Mouse (Mus musculus) E14TG2a.4 (cell line): ENCODE data around the gene Ccdc116.

Source experiments
- H3K27me3 ChIP-seq: 2 replicates; pipeline ENCODE4 v1.6.1; 2014; ENCODE audit warnings: low read length, control low read depth; ENCODE audit not compliant: insufficient read depth
- H3K36me3 ChIP-seq: 2 replicates; pipeline ENCODE4 v1.6.1; 2014; ENCODE audit warnings: low read length, control low read depth; ENCODE audit not compliant: insufficient read depth
- H3K4me1 ChIP-seq: replicated peaks from 2 replicates; pipeline ENCODE4 v1.6.1; 2014; ENCODE audit warnings: low read depth, low read length, control low read depth
- H3K4me3 ChIP-seq: replicated peaks from 2 replicates; pipeline ENCODE4 v1.5.1; 2014; ENCODE audit warnings: mild to moderate bottlenecking, low read length
- H3K9me3 ChIP-seq: 2 replicates; pipeline ENCODE4 v1.6.1; 2014; ENCODE audit warnings: low read length, control low read depth
- CTCF ChIP-seq: conservative IDR thresholded peaks from 2 replicates; pipeline ENCODE4 v1.5.1; 2014; ENCODE audit warnings: low read length
- NANOG ChIP-seq: IDR thresholded peaks from 2 replicates; pipeline ENCODE4 v1.6.1; 2014; ENCODE audit warnings: borderline replicate concordance, low read length, mixed read lengths
- POU5F1 ChIP-seq: IDR thresholded peaks from 2 replicates; pipeline ENCODE4 v1.6.1; 2014; ENCODE audit warnings: low read length, borderline replicate concordance

Gene Ccdc116

GRCm38 (mm10) chr16:17137355-17137754 lies 9.7 kb downstream of the Ccdc116 start:
- H3K9me3 ChIP-seq, result no peaks in the 10 kb centered on the region
- no peak overlapping the region for H3K4me3 ChIP-seq
- H3K4me1 ChIP-seq, result peaks cover 13% of the 10 kb centered on the region
- TF ChIP-seq CTCF, result no peak
- TF ChIP-seq NANOG, result no peak
- TF ChIP-seq POU5F1, result no peak
- no peaks in the 10 kb centered on the region for H3K36me3 ChIP-seq
- H3K27me3 ChIP-seq, result peaks cover 33% of the 10 kb centered on the region

- no peaks in the 10 kb centered on the region for H3K9me3 ChIP-seq
- peaks cover 27% of the 10 kb centered on the region for H3K27me3 ChIP-seq
- peaks cover 13% of the 10 kb centered on the region for H3K36me3 ChIP-seq
- H3K4me1 ChIP-seq, result peaks cover 25% of the 10 kb centered on the region
- TF ChIP-seq NANOG (no peak), POU5F1 (no peak), CTCF (no peak)
- H3K4me3 ChIP-seq, result peak overlapping the region; percentile 97
These were observed 14.2 kb downstream of the Ccdc116 start for GRCm38 (mm10) chr16:17132906-17133200.

GRCm38 (mm10) chr16:17132089-17132905 lies 14.7 kb downstream of the Ccdc116 start, which contains the start of gene Sdf2l1:
Gene Sdf2l1 (minus strand): TSS chr16:17132383.
- Histone ChIP-seq H3K4me3 (peak within 1 kb of the TSS; percentile 97), H3K9me3 (no peaks in the 10 kb centered on the region), H3K4me1 (peaks cover 21% of the 10 kb centered on the region), H3K36me3 (peaks cover 13% of the 10 kb centered on the region), H3K27me3 (peaks cover 24% of the 10 kb centered on the region)
- TF ChIP-seq POU5F1 (no peak), NANOG (no peak), CTCF (no peak; the same call in 1 of the 2 replicates)

- peaks cover 24% of the 10 kb centered on the region for H3K27me3 ChIP-seq
- TF ChIP-seq CTCF, result peak; percentile 59; the same call in 1 of the 2 replicates
- TF ChIP-seq POU5F1, result no peak
- no peak for TF ChIP-seq NANOG
- peaks cover 13% of the 10 kb centered on the region for H3K36me3 ChIP-seq
- no peaks in the 10 kb centered on the region for H3K9me3 ChIP-seq
- H3K4me1 ChIP-seq, result peaks cover 21% of the 10 kb centered on the region
- H3K4me3 ChIP-seq, result peak overlapping the region; percentile 97
These were observed 15.6 kb downstream of the Ccdc116 start for GRCm38 (mm10) chr16:17131191-17132088.

GRCm38 (mm10) chr16:17127292-17127691 lies 19.7 kb downstream of the Ccdc116 start:
- TF ChIP-seq NANOG (no peak), CTCF (peak; percentile 69)
- H3K4me1 ChIP-seq, result peaks cover 42% of the 10 kb centered on the region

GRCm38 (mm10) chr16:17124871-17125520 lies 22.0 kb downstream of the Ccdc116 start, which contains the start of gene 2610318N02Rik:
Gene 2610318N02Rik (minus strand): TSS chr16:17125167.
- Histone ChIP-seq H3K27me3 (no peaks in the 10 kb centered on the region), H3K9me3 (no peaks in the 10 kb centered on the region), H3K4me3 (peak within 1 kb of the TSS; percentile 85), H3K36me3 (peaks cover 42% of the 10 kb centered on the region), H3K4me1 (peaks cover 50% of the 10 kb centered on the region)
- TF ChIP-seq POU5F1 (no peak), CTCF (no peak), NANOG (no peak)

More at GRCm38 (mm10) chr16:17127292-17127691, 19.7 kb downstream of the Ccdc116 start:
- no peak overlapping the region for H3K4me3 ChIP-seq
- peaks cover 28% of the 10 kb centered on the region for H3K36me3 ChIP-seq
- H3K27me3 ChIP-seq, result peaks cover 14% of the 10 kb centered on the region
- H3K9me3 ChIP-seq, result no peaks in the 10 kb centered on the region

- Histone ChIP-seq H3K4me1 (peaks cover 56% of the 10 kb centered on the region), H3K27me3 (no peaks in the 10 kb centered on the region), H3K4me3 (peak overlapping the region; percentile 85), H3K36me3 (peaks cover 42% of the 10 kb centered on the region), H3K9me3 (no peaks in the 10 kb centered on the region)
- TF ChIP-seq CTCF (no peak), NANOG (no peak), POU5F1 (no peak)
These were observed 22.7 kb downstream of the Ccdc116 start for GRCm38 (mm10) chr16:17124119-17124870.
